Mouse (Mus musculus) heart, embryonic 15.5 days (tissue): ENCODE measurements around the gene Rnf13. TPM values are rescaled to one million over a fixed set of nuclear protein-coding genes. Genes with fewer than 3 reads are reported as not detected.

Experiments used
- ATAC-seq: fragments of 200-750 bp; cut with Nextera tagmentation; replicated peaks from 2 replicates; pipeline ENCODE4 v1.8.0; 2017; ENCODE audit warnings: low read depth, moderate TSS enrichment; ENCODE audit not compliant: insufficient number of reproducible peaks, insufficient read depth, low FRiP score
- H3K27ac ChIP-seq: fragments of 300-500 bp; sonication (generic); 2 replicates; pipeline ENCODE4 v1.5.1; 2015; ENCODE audit warnings: mild to moderate bottlenecking, inconsistent platforms
- H3K27me3 ChIP-seq: fragments of 300-500 bp; sonication (generic); 2 replicates; pipeline ENCODE4 v1.6.1; 2015; ENCODE audit warnings: inconsistent platforms
- H3K36me3 ChIP-seq: fragments of 300-500 bp; sonication (generic); 2 replicates; pipeline ENCODE4 v1.6.1; 2015; ENCODE audit warnings: mild to moderate bottlenecking, inconsistent platforms
- H3K4me1 ChIP-seq: fragments of 300-500 bp; sonication (generic); replicated peaks from 2 replicates; pipeline ENCODE4 v1.6.1; 2015; ENCODE audit warnings: inconsistent platforms
- H3K4me2 ChIP-seq: fragments of 300-500 bp; sonication (generic); 2 replicates; pipeline ENCODE4 v1.6.1; 2015; ENCODE audit warnings: inconsistent platforms, mild to moderate bottlenecking, moderate library complexity
- H3K4me3 ChIP-seq: fragments of 300-500 bp; sonication (generic); 2 replicates; pipeline ENCODE4 v1.5.1; 2015; ENCODE audit warnings: mild to moderate bottlenecking, inconsistent platforms
- H3K9ac ChIP-seq: fragments of 300-500 bp; sonication (generic); 2 replicates; pipeline ENCODE4 v1.6.1; 2015; ENCODE audit warnings: mild to moderate bottlenecking, inconsistent platforms
- H3K9me3 ChIP-seq: fragments of 300-500 bp; sonication (generic); replicated peaks from 2 replicates; pipeline ENCODE4 v1.6.1; 2016; ENCODE audit warnings: inconsistent platforms
- WGBS: fragments of 180-500 bp; shearing (Covaris S2); methylation state at CpG from one replicate; pipeline ENCODE4 v1.1.7; 2015; ENCODE audit warnings: mixed read lengths; 5-methylcytosine and 5-hydroxymethylcytosine counted together
- polyA plus RNA-seq: library from polyadenylated mRNA; unstranded; fragments of >200 nt; fragmentation: Nextera tagmentation; extraction: Ambion mirVana; gene quantifications from 2 replicates; pipeline ENCODE4 v1.2.1, GENCODE M21; 2015

Rnf13 gene
- polyA plus RNA-seq, 1 experiment from 2014 or later, result 85.8 TPM

DNA sequence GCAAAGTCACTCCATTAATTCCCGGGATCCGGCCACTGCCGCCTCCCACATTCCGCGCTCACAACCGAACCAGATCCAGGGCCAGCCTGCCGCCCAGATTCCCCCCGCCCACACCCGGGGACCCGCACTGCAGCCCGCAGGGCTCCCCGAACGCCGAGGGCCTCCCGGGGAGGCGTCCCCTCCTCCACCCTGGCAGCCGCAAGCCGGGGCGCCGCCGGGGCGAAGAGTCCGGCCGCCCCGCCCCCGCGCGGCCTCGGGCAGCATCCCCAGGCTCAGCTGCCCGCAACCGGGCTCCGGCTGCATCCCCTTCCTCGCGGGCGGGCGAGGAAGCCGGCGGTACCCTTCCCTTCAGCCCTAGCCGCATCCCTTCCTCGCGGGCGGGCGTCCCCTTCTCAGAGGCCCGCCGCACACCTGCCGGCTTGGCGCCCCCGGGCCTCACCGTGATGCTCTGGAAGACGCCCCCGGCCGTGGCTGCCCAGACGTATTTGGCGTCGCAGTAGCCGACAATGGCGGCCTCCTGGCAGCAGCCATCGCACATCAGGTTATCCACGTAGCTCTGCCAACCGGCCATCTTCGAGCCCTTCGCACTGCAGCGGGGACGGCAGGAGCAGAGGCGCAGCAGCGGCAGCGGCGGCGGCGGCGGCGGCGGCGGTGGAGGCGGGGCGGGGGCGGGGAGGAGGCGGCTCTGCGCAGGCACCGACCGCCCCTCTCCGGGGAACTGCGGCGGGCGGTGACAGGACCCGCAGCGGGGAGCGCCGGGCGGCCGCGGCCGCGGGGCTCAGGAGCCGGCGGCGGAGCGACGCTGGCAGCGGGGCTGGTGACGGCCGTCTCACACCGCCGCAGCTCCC is 111.3 kb downstream of the Rnf13 start:
- Histone ChIP-seq H3K4me1 (peaks cover 12% of the 10 kb centered on the region), H3K4me3 (peak overlapping the region; percentile 100), H3K36me3 (peaks cover 10% of the 10 kb centered on the region), H3K9ac (peak overlapping the region; percentile 89), H3K9me3 (no peaks in the 10 kb centered on the region), H3K27ac (peak overlapping the region; percentile 90), H3K4me2 (peak overlapping the region; percentile 80), H3K27me3 (no peaks in the 10 kb centered on the region)
- peak; percentile 89 for ATAC-seq
- under 1% methylated on average over 102 of the region's 104 CpGs for WGBS

DNA sequence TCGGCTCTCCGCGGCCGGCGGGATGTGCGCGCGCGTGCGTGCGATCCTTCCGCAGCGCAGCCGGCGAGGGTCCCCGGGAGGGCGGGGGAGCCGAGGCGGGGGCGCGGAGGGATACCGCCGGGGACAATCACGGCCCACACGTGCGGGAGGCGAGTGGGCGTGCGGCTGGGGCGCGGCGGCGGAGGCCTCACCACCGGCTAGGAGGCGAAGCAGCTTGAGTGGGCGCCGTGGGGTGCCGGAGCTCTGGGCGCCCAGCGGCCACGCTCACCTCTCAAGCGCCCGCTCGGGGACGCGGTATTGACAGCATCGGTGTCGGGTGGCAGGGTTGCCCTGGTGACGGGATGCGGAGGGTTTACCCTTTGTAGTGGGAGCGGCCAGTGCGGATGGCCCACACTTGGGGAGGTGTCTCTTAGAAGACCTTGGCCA is 111.9 kb downstream of the Rnf13 start, which contains the start of gene Pfn2:
Pfn2 (minus strand) TSS at position 320 of the 426 bp plus-strand sequence.
- H3K9ac ChIP-seq, result peak within 1 kb of the TSS; percentile 89
- peaks cover 6% of the 10 kb centered on the region for H3K36me3 ChIP-seq
- WGBS, result under 1% methylated on average over 39 of the region's 52 CpGs
- H3K4me1 ChIP-seq, result peaks cover 12% of the 10 kb centered on the region
- H3K27me3 ChIP-seq, result no peaks in the 10 kb centered on the region
- ATAC-seq, result peak; percentile 75
- H3K9me3 ChIP-seq, result no peaks in the 10 kb centered on the region
- H3K4me2 ChIP-seq, result peak within 1 kb of the TSS; percentile 80
- H3K27ac ChIP-seq, result peak within 1 kb of the TSS; percentile 90
- H3K4me3 ChIP-seq, result peak within 1 kb of the TSS; percentile 100

DNA sequence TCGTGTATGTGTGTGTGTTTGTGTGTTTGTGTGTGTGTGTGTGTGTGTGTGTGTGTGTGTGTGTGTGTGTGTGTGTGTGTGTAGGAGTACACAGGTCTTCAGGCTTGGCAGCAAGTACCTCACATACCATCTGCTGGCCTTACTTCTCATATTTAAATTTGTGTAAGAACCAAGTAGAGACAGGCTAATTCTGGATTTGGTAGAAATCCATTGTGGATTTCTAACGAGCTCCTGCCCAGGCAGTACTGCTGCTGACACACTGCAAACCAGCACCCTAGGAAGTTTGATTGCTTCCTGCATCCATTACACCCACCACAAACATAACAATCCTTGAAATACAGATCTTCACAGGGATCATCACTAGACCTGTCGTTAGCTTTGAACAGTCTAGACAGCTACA is 147.1 kb downstream of the Rnf13 start:
- Histone ChIP-seq H3K9me3 (no peaks in the 10 kb centered on the region), H3K9ac (no peak overlapping the region), H3K27me3 (no peaks in the 10 kb centered on the region), H3K27ac (no peak overlapping the region), H3K4me1 (no peaks in the 10 kb centered on the region), H3K4me2 (no peak overlapping the region), H3K36me3 (no peaks in the 10 kb centered on the region), H3K4me3 (no peak overlapping the region)
- no peak for ATAC-seq
- 58% methylated on average over 3 of the region's 3 CpGs for WGBS

Other genes with a start within 250 kb of the Rnf13 start
- 18.2 and 18.6 TPM in 2 replicates for gene Wwtr1, start 160.2 kb upstream of the Rnf13 start, polyA plus RNA-seq
- gene Commd2, start 84.3 kb upstream of the Rnf13 start, polyA plus RNA-seq, result 39.8 and 43.2 TPM in 2 replicates
- gene Ankub1, start 43.3 kb upstream of the Rnf13 start, polyA plus RNA-seq, result not detected in 2 replicates
- gene Pfn2, start 112.0 kb downstream of the Rnf13 start, polyA plus RNA-seq, result 42.1 and 53.0 TPM in 2 replicates